Mouse (Mus musculus) midbrain, embryonic 13.5 days (tissue): ENCODE data around the gene Iqcd. TPM values are rescaled to one million over a fixed set of nuclear protein-coding genes. Genes with fewer than 3 reads are reported as not detected.
A peak's percentile ranks its signal among the peaks of the same experiment; 100 is the strongest.

Source experiments
- ATAC-seq: fragments of 200-750 bp; cut with Nextera tagmentation; 2 replicates; pipeline ENCODE4 v1.8.0; 2017; ENCODE audit warnings: mild to moderate bottlenecking, moderate TSS enrichment, moderate library complexity
- H3K27ac ChIP-seq: fragments of 300-500 bp; sonication (generic); 2 replicates; pipeline ENCODE4 v1.5.1; 2015; ENCODE audit warnings: inconsistent platforms, mild to moderate bottlenecking, moderate library complexity
- H3K27me3 ChIP-seq: fragments of 300-500 bp; sonication (generic); 2 replicates; pipeline ENCODE4 v1.6.1; 2015; ENCODE audit warnings: mild to moderate bottlenecking, inconsistent platforms
- H3K36me3 ChIP-seq: fragments of 300-500 bp; sonication (generic); 2 replicates; pipeline ENCODE4 v1.6.1; 2015; ENCODE audit warnings: mild to moderate bottlenecking, inconsistent platforms
- H3K4me1 ChIP-seq: fragments of 300-500 bp; sonication (generic); replicated peaks from 2 replicates; pipeline ENCODE4 v1.6.1; 2015; ENCODE audit warnings: inconsistent platforms
- H3K4me2 ChIP-seq: fragments of 300-500 bp; sonication (generic); replicated peaks from 2 replicates; pipeline ENCODE4 v1.6.1; 2015; ENCODE audit warnings: moderate library complexity, mild to moderate bottlenecking, inconsistent platforms
- H3K4me3 ChIP-seq: fragments of 300-500 bp; sonication (generic); replicated peaks from 2 replicates; pipeline ENCODE4 v1.5.1; 2015; ENCODE audit warnings: mild to moderate bottlenecking, inconsistent platforms
- H3K9ac ChIP-seq: fragments of 300-500 bp; sonication (generic); replicated peaks from 2 replicates; pipeline ENCODE4 v1.6.1; 2015; ENCODE audit warnings: mild to moderate bottlenecking, inconsistent platforms
- H3K9me3 ChIP-seq: fragments of 300-500 bp; sonication (generic); 2 replicates; pipeline ENCODE4 v1.6.1; 2016; ENCODE audit warnings: mild to moderate bottlenecking, inconsistent platforms
- WGBS: fragments of 180-500 bp; shearing (Covaris S2); methylation state at CpG from one replicate; pipeline ENCODE4 v1.1.7; 2015; 5-methylcytosine and 5-hydroxymethylcytosine counted together
- polyA plus RNA-seq: library from polyadenylated mRNA; unstranded; fragments of >200 nt; fragmentation: Nextera tagmentation; extraction: Ambion mirVana; gene quantifications from 2 replicates; pipeline ENCODE4 v1.2.1, GENCODE M21; 2015

Gene Iqcd
- polyA plus RNA-seq, 1 experiment from 2014 or later, result 2.0 TPM

DNA sequence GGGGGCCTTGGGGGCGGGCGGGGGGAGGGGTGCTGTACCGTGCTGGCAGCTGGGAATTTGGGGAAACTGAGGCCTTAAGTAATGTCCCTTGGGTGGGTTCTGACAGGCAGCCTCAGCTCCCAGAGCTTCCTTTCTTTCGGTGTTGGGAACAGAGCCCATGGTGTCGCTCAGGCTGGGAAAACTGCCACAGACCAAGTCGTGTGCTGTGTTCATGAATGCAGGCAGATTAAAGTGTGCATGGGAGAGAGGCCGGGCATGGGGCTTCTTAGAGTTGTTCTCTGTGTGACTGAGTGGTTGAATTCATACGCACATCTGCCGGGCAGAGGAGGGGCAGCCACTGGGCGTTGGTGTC is 33.0 kb downstream of the Iqcd start:
- Histone ChIP-seq H3K27me3 (no peaks in the 10 kb centered on the region), H3K27ac (no peak overlapping the region), H3K9me3 (no peaks in the 10 kb centered on the region), H3K9ac (no peak overlapping the region), H3K4me1 (peaks cover 5% of the 10 kb centered on the region; the same call in 1 of the 2 replicates), H3K36me3 (peaks cover 100% of the 10 kb centered on the region), H3K4me2 (no peak overlapping the region), H3K4me3 (no peak overlapping the region)
- 88% methylated on average over 10 of the region's 10 CpGs for WGBS
- ATAC-seq, result no peak

DNA sequence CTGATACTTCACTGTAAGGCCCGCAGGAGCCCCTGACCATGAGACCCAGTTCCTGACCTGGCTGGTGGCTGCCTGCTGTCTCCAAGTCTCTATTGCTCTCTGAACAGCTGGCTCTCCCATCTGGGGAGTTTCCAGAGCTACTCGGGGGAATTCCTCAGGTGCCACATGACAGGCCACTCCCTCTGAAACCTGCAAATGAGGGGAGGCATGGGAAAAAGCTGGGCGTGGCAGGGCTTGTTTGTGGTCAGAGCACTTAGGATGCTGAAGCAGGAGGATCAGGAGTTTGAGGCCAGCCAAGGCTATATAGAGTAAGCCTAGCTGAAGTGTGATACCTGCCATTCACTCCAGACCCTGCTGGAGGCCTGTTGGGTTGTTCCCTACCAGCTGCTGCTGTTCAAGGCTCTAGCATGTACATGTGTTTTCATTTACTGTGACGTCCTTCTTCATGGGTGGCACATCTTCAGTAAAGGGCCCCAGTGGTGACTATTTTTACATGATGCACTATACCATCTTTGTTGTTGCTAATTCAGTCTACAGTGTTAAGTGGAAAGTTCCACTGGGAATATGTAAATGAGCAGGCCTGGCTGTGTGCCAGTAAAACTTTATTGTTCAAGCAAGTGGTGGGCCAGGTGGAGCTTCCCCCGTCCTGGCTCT is 33.5 kb downstream of the Iqcd start:
- ATAC-seq, result no peak
- peaks cover 8% of the 10 kb centered on the region; the same call in 1 of the 2 replicates for H3K4me1 ChIP-seq
- WGBS, result 76% methylated on average over 5 of the region's 5 CpGs
- peaks cover 100% of the 10 kb centered on the region for H3K36me3 ChIP-seq
- no peak overlapping the region for H3K4me2 ChIP-seq
- no peak overlapping the region for H3K4me3 ChIP-seq
- no peak overlapping the region for H3K9ac ChIP-seq
- no peaks in the 10 kb centered on the region for H3K27me3 ChIP-seq
- no peak overlapping the region for H3K27ac ChIP-seq
- no peaks in the 10 kb centered on the region for H3K9me3 ChIP-seq

DNA sequence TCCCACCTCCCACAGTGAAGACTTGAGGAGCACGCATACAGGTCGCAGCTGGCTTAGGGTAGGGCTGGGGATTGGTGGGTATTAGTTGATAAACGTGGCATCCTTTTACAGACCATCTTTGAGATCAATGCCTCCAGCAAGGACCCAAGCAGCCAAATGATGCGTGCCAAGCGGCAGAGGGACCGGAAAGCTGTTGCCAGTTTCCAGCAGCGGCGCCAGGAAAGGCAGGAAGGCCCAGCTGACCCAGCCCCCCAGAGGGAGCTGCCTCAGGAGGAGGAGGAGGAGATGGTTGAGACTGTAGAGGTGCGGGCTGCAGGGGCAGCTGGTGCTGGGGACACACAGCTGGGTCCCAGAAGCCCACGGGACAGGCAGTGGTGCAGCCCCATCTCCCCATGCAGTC is 35.6 kb downstream of the Iqcd start:
- Histone ChIP-seq H3K9ac (no peak overlapping the region), H3K27ac (no peak overlapping the region), H3K4me1 (peaks cover 17% of the 10 kb centered on the region), H3K4me2 (no peak overlapping the region), H3K36me3 (peaks cover 92% of the 10 kb centered on the region), H3K27me3 (no peaks in the 10 kb centered on the region), H3K9me3 (no peaks in the 10 kb centered on the region), H3K4me3 (no peak overlapping the region)
- ATAC-seq, result no peak
- 92% methylated on average over 10 of the region's 10 CpGs for WGBS

DNA sequence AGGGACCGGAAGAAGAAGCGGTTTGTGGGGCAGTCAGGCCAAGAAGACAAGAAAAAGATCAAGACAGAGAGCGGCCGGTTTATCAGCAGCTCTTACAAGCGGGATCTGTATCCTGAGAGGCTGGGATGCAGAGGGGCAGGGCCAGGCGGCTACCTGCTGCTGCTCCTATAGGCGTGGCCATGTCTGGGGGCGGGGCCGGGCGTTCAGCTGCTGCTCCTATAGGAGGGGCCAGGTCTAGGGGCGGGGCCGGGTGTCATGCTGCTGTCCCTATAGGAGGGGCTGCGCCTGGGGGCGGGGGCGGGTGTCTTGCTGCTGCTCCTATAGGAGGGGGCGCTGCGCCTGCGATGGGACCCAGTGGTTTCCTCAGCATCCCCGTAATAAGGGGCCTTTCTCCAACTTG is 37.6 kb downstream of the Iqcd start:
- H3K4me2 ChIP-seq, result no peak overlapping the region
- H3K9ac ChIP-seq, result no peak overlapping the region
- ATAC-seq, result no peak
- peaks cover 72% of the 10 kb centered on the region for H3K36me3 ChIP-seq
- H3K27ac ChIP-seq, result no peak overlapping the region
- H3K9me3 ChIP-seq, result no peaks in the 10 kb centered on the region
- no peak overlapping the region for H3K4me3 ChIP-seq
- peaks cover 11% of the 10 kb centered on the region for H3K27me3 ChIP-seq
- H3K4me1 ChIP-seq, result peaks cover 23% of the 10 kb centered on the region
- 21% methylated on average over 19 of the region's 19 CpGs for WGBS

DNA sequence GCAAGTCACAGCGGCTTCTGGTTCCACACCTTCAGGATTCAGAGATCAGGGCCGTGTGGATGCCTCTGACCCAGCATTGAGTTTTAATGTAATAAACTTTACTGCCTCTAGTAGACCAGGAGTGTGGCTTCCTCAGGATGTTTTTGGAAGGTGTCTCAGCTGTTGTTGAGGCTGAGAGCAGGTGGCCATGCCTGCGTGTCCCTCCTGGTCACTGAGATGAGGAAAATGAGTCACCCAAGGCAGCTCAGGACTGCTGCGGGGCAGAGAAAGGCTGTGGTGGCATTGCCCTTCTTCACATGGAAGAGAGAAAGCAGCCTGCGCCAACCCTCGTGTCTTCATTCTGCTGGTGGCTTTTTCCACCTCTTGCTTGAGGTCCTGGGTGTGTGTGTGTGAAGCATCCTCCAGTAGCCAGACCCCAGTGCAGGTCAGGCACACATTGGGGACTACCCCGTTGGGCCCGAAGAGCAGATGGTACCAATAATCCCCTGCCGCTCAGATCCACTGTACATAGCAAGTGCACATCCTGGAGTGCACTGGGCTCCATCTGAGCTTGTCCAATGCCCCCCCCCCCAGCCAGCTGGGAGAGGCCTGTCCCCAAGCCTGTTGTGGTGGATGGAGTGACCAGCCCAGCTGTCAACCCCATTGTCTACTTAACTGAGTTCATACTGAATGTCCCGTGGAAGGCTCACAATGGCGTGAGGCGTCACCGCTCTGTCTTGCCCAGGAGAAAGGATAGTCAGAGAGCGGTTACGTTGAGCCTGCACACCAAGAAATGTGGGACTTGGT is 38.9 kb downstream of the Iqcd start:
- Histone ChIP-seq H3K9me3 (no peaks in the 10 kb centered on the region), H3K4me3 (no peak overlapping the region), H3K27me3 (peaks cover 13% of the 10 kb centered on the region), H3K36me3 (peaks cover 59% of the 10 kb centered on the region), H3K9ac (no peak overlapping the region), H3K4me1 (peaks cover 18% of the 10 kb centered on the region), H3K27ac (no peak overlapping the region), H3K4me2 (no peak overlapping the region)
- ATAC-seq, result no peak
- WGBS, result 77% methylated on average over 15 of the region's 15 CpGs

DNA sequence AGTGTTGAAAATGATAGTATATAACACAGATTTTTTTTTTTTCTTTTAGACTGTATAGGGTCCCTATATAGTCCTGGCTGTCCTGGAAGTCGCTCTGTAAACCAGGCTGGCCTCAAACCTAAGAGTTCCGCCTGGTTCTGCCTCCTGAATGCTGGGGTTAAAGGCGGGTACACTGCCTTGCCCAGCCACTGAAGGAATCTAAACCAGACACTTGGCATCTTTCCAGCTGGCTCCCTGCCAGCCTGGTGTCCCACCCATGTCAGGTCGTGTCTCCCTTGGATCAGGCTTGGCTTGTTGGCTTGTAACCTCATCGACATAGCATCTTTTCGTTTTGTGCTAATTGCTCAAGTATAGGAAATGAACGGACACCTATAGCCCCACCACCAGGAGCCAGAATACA is 39.8 kb downstream of the Iqcd start:
- no peak overlapping the region for H3K4me3 ChIP-seq
- no peak overlapping the region for H3K4me2 ChIP-seq
- peaks cover 13% of the 10 kb centered on the region for H3K27me3 ChIP-seq
- WGBS, result 64% methylated on average over 7 of the region's 7 CpGs
- peaks cover 18% of the 10 kb centered on the region; the same call in 1 of the 2 replicates for H3K4me1 ChIP-seq
- H3K36me3 ChIP-seq, result peaks cover 50% of the 10 kb centered on the region
- no peak overlapping the region for H3K27ac ChIP-seq
- H3K9ac ChIP-seq, result no peak overlapping the region
- no peaks in the 10 kb centered on the region for H3K9me3 ChIP-seq
- no peak for ATAC-seq

DNA sequence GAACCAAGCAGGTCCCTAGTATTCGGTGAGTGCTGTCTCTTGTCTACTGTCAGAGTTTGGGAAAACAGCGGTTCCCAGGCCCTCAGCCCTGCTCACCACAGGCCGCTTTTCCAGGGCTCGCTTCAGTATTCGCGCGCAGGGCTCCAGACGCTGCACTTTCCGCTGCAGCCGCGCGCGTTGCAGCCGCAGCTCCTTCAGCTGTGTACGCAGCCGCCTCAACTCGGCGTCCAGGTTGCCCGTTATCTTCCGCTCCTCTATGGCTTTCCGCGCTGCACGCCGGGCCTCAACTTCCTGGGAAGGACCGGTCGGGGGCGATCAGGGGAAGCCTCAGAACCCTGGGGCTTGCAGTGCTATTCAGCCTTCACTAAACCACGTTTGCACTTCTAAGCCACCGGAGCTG is 42.3 kb downstream of the Iqcd start:
- peaks cover 13% of the 10 kb centered on the region for H3K27me3 ChIP-seq
- H3K4me2 ChIP-seq, result peak overlapping the region; percentile 44
- H3K9ac ChIP-seq, result no peak overlapping the region; the same call in 1 of the 2 replicates
- H3K4me1 ChIP-seq, result peaks cover 18% of the 10 kb centered on the region
- no peak for ATAC-seq
- no peak overlapping the region for H3K27ac ChIP-seq
- H3K4me3 ChIP-seq, result peak overlapping the region; percentile 11; the same call in 1 of the 2 replicates
- H3K9me3 ChIP-seq, result no peaks in the 10 kb centered on the region
- 8% methylated on average over 29 of the region's 29 CpGs for whole genome bisulfite sequencing
- peaks cover 25% of the 10 kb centered on the region for H3K36me3 ChIP-seq

DNA sequence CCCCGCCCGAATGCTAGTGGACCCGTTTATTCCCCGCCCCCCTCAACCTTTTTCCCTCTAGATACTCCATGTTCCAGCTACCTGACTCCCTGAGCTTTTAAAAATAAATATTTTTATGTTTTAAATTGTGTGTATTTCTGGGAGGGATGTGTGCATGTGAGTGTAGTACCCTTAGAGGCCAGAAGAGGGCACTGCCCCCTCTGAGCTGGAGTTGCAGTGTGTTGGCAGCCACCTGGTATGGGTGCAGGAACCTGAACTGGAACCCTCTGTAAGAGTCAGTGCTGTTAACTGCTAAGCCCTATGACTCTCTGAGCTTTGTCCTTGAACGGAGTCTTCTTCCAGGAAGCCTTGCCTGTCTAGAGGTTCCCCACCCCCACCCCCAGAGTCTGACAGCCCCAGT is 43.1 kb downstream of the Iqcd start:
- WGBS, result 90% methylated on average over 5 of the region's 5 CpGs
- Histone ChIP-seq H3K27ac (no peak overlapping the region), H3K4me2 (no peak overlapping the region), H3K4me3 (no peak overlapping the region), H3K9ac (no peak overlapping the region), H3K4me1 (peaks cover 18% of the 10 kb centered on the region), H3K9me3 (no peaks in the 10 kb centered on the region), H3K36me3 (peaks cover 17% of the 10 kb centered on the region), H3K27me3 (peaks cover 13% of the 10 kb centered on the region)
- no peak for ATAC-seq

DNA sequence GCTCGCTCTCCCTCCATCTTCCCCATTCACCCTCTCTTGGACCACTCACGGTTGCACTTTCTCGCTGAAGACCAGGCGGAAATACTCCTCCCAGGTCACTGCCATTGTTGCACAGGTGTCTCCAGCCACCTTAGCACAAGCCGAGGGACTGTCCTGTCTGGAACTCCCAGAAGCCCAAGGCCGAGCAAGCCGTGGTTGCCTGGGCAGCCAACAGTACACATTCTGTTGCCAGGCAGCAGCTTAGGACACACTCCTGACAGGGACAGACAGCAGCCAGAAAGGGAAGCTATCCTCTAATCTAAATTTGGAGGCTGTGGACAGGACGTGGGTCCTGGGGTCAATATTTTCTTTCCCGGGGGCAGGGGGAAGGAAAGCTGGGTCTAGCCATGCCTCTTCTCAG is 45.3 kb downstream of the Iqcd start, which contains the start of gene Cfap73:
Gene Cfap73 (minus strand): TSS at position 105 of the 400 bp plus-strand sequence.
- no peak for ATAC-seq
- Histone ChIP-seq H3K9me3 (no peaks in the 10 kb centered on the region), H3K36me3 (0 out of 2 replicates have a peak, but pooled peaks cover under 1% of the 10 kb centered on the region), H3K9ac (no peak within 1 kb of the TSS), H3K4me1 (peaks cover 6% of the 10 kb centered on the region), H3K27ac (no peak within 1 kb of the TSS), H3K4me2 (no peak within 1 kb of the TSS), H3K27me3 (peaks cover 13% of the 10 kb centered on the region), H3K4me3 (no peak within 1 kb of the TSS)
- 52% methylated on average over 9 of the region's 9 CpGs for WGBS

DNA sequence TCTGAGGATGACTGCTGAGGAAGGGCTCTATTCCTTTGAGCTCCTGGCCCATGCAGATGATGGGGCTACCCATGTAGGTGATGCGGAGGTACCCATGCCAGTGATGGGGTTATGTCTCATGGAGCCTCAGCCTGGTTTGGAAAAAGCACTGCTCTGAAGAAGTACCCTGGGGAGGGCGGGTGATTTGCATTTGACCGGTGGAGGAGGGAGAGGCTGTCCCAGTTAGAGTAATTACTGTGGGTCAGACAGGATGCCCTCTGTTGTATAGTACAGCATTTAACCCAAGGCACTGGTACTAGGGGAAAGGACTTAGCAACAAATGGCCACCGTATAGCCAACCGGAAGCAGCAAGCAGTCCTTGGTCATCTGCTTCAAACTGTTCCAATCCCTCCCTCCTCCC is 46.0 kb downstream of the Iqcd start:
- no peak overlapping the region for H3K4me2 ChIP-seq
- no peak overlapping the region for H3K9ac ChIP-seq
- no peaks in the 10 kb centered on the region for H3K9me3 ChIP-seq
- 49% methylated on average over 5 of the region's 5 CpGs for WGBS
- H3K36me3 ChIP-seq, result no peaks in the 10 kb centered on the region
- ATAC-seq, result no peak
- peaks cover 6% of the 10 kb centered on the region for H3K4me1 ChIP-seq
- H3K27ac ChIP-seq, result no peak overlapping the region
- peaks cover 12% of the 10 kb centered on the region for H3K27me3 ChIP-seq
- H3K4me3 ChIP-seq, result no peak overlapping the region

DNA sequence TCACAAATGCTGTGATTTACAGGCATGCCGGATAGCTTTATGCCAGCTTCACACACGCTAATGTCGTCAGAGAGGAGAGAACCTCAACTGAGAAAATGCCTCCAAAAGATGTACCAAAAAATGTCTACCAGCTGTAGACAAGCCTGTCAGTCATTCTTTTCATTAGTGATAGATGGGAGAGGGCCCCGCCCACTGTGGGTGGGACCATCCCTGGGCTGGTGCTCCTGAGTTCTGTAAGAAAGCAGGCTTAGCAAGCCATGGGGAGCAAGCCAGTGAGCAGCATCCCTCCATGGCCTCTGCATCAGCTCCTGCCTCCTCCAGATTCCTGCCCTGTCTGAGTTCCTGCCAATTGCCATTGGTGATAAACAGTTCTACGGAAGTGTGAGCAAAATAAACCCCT is 46.8 kb downstream of the Iqcd start:
- no peak overlapping the region for H3K4me3 ChIP-seq
- peaks cover 5% of the 10 kb centered on the region; the same call in 1 of the 2 replicates for H3K27me3 ChIP-seq
- no peaks in the 10 kb centered on the region for H3K36me3 ChIP-seq
- H3K9ac ChIP-seq, result no peak overlapping the region
- peaks cover 6% of the 10 kb centered on the region for H3K4me1 ChIP-seq
- ATAC-seq, result no peak
- H3K9me3 ChIP-seq, result no peaks in the 10 kb centered on the region
- 92% methylated on average over 5 of the region's 5 CpGs for WGBS
- H3K4me2 ChIP-seq, result no peak overlapping the region
- no peak overlapping the region for H3K27ac ChIP-seq

DNA sequence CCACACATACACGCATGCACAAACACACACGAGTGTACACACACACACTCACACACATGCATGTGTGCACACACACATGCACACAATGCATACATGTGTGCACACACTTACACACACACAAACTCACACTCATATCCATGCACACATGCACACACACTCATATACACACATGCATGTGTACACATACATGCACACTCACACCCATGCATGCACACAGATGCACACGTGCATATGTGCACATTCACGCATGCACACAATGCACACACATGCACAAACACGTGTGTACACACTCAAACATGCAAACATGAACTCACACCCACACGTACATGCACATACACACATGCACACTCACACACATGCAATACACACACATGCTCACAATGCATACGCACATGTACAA is 51.3 kb downstream of the Iqcd start:
- Histone ChIP-seq H3K9me3 (no peaks in the 10 kb centered on the region), H3K4me3 (no peak overlapping the region), H3K4me2 (no peak overlapping the region), H3K36me3 (no peaks in the 10 kb centered on the region), H3K9ac (no peak overlapping the region), H3K27ac (no peak overlapping the region), H3K4me1 (no peaks in the 10 kb centered on the region), H3K27me3 (no peaks in the 10 kb centered on the region)
- ATAC-seq, result no peak
- WGBS, result 90% methylated on average over 7 of the region's 7 CpGs
